Mouse (Mus musculus): Measurements from ENCODE around the gene Map3k19.

GRCm38 (mm10) chr1:127836619-127837018, 18.2 kb downstream of the Map3k19 start:
- TF ChIP-seq CTCF (IDR thresholded peaks at IDR 0.05; ENCODE audit: insufficient read depth, low read depth, low read length) (no peak), POLR2A (IDR thresholded peaks at IDR 0.05; ENCODE audit: insufficient read depth, low read depth, low read length) (no peak)

Data from olfactory bulb, adult 2 months (tissue).